Mouse (Mus musculus): ENCODE measurements at regions not wholly inside any gene's neighbourhood (a gene's known extent, or its start where the extent isn't known, plus 50 kb on each side); places are given as distances from the start of the nearest gene placed in this dataset. TPM values are rescaled to one million over a fixed set of nuclear protein-coding genes. Genes with fewer than 3 reads are reported as not detected.

Small RNAs in the stretch of these regions (microRNA-seq; reads per million reads assigned to microRNA genes)
- gene Gm25507: not detected
